10 mouse cellular contexts compared by ENCODE assay signal in the genomic region with DNA sequence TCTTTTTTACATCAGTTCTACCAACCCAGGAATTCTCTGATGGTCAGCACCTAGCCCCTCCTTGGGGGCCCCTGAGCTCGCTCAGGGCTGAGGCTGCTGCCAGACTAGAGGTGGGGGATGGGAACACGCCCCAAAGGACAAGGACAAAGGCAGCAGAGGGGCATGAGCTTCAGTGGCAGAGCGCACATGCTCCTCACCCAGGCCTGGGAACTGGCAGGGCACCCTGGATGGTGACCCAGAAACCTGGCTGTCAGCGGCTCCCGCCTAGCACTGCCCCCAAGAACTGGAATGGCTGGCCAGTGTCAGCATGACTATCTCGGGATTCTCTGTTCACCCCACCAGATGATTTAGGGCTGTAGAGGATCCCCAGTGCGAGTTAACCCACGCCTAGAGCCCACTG. TPM values are rescaled to one million over a fixed set of nuclear protein-coding genes. Genes with fewer than 3 reads are reported as not detected.
DNase-seq lines count a peak whose midpoint lies in the region; ATAC-seq lines count a peak whose summit lies in the region.
"Had no signal": no experiment of that assay in that cellular context is flagged by ENCODE, and none has a peak within 500 bp of the region (broad histone marks: within the 10 kb centered on the region; RNA-seq: fewer than 3 reads in every experiment).

No protein-coding gene starts in this region.

- H3K9me3 ChIP-seq in forebrain, embryonic 10.5 days: no peaks in the 10 kb centered on the region
- H3K9me3 ChIP-seq in forebrain, embryonic 16.5 days (ENCODE audit: control insufficient read depth, low read length): no peaks in the 10 kb centered on the region
- H3K9me3 ChIP-seq in heart, embryonic 14.5 days (ENCODE audit: control insufficient read depth, low read length): no peaks in the 10 kb centered on the region
- H3K9me3 ChIP-seq in neural tube, embryonic 13.5 days: no peaks in the 10 kb centered on the region

- H3K4me3 ChIP-seq in forebrain, embryonic 10.5 days: peak overlapping the region; percentile 21
- no peak overlapping the region for H3K4me3 ChIP-seq in forebrain, embryonic 16.5 days (replicated peaks; ENCODE audit: low read length)
- H3K4me3 ChIP-seq in heart, embryonic 14.5 days (ENCODE audit: control insufficient read depth in 1 of 2, insufficient read depth in 1 of 2, low read depth in 1 of 2, low read length in 2 of 2): no peak overlapping the region
- no peak overlapping the region for H3K4me3 ChIP-seq in neural tube, embryonic 13.5 days

- H3K27me3 ChIP-seq in forebrain, embryonic 10.5 days (ENCODE audit: poor library complexity, severe bottlenecking): peaks cover 8% of the 10 kb centered on the region; the same call in 1 of the 2 replicates
- no peaks in the 10 kb centered on the region for H3K27me3 ChIP-seq in forebrain, embryonic 16.5 days (replicated peaks; ENCODE audit: control insufficient read depth, insufficient read depth, low read length)
- no peaks in the 10 kb centered on the region for H3K27me3 ChIP-seq in heart, embryonic 14.5 days (ENCODE audit: control insufficient read depth, insufficient read depth, low read length)
- no peaks in the 10 kb centered on the region for H3K27me3 ChIP-seq in neural tube, embryonic 13.5 days

- no peak for ATAC-seq in forebrain, embryonic 16.5 days
- no peak for ATAC-seq in heart, embryonic 14.5 days (ENCODE audit: insufficient number of reproducible peaks, insufficient read depth, low FRiP score, low read depth)
- no peak for ATAC-seq in neural tube, embryonic 13.5 days (ENCODE audit: low read depth)

- peak; percentile 44 for DNase-seq in forebrain, embryonic 10.5 days (ENCODE audit: extremely low spot score, low spot score)
- DNase-seq in layer of hippocampus, postnatal 10 days (ENCODE audit: low spot score in 2 of 2): peak; percentile 49 to 54
- DNase-seq in layer of hippocampus, adult 9-11 months: no peak
- DNase-seq in urinary bladder, postnatal 36 days (ENCODE audit: low spot score in 2 of 2): no peak
- no peak for DNase-seq in gastrocnemius, postnatal 25 days
- DNase-seq: lung, adult 2 months; midbrain, embryonic 14.5 days had no signal

- H3K9ac ChIP-seq in forebrain, embryonic 16.5 days (replicated peaks; ENCODE audit: low read depth, low read length): no peak overlapping the region
- peak overlapping the region; percentile 25; the same call in 1 of the 2 replicates for H3K9ac ChIP-seq in heart, embryonic 14.5 days (ENCODE audit: low read length)
- H3K9ac ChIP-seq in neural tube, embryonic 13.5 days: peak overlapping the region; percentile 2; the same call in 1 of the 2 replicates

- no peak overlapping the region for H3K4me2 ChIP-seq in forebrain, embryonic 16.5 days (ENCODE audit: low read length)
- H3K4me2 ChIP-seq in heart, embryonic 14.5 days (ENCODE audit: low read length): no peak overlapping the region
- H3K4me2 ChIP-seq in neural tube, embryonic 13.5 days: no peak overlapping the region

- peaks cover 61% of the 10 kb centered on the region for H3K4me1 ChIP-seq in forebrain, embryonic 10.5 days
- peaks cover 7% of the 10 kb centered on the region; the same call in 1 of the 2 replicates for H3K4me1 ChIP-seq in forebrain, embryonic 16.5 days (replicated peaks; ENCODE audit: control insufficient read depth, insufficient read depth, low read length)
- H3K4me1 ChIP-seq in heart, embryonic 14.5 days (ENCODE audit: control insufficient read depth in 2 of 2, insufficient read depth in 2 of 2, low read length in 2 of 2): peaks cover 6 to 13% of the 10 kb centered on the region in 2 experiments
- peaks cover 13% of the 10 kb centered on the region for H3K4me1 ChIP-seq in neural tube, embryonic 13.5 days (replicated peaks)

- H3K36me3 ChIP-seq in forebrain, embryonic 10.5 days (replicated peaks): no peaks in the 10 kb centered on the region
- H3K36me3 ChIP-seq in forebrain, embryonic 16.5 days (ENCODE audit: control insufficient read depth, insufficient read depth): no peaks in the 10 kb centered on the region
- H3K36me3 ChIP-seq in heart, embryonic 14.5 days (ENCODE audit: control insufficient read depth, insufficient read depth, low read length): no peaks in the 10 kb centered on the region
- no peaks in the 10 kb centered on the region for H3K36me3 ChIP-seq in neural tube, embryonic 13.5 days

- peak overlapping the region; percentile 86 for H3K27ac ChIP-seq in forebrain, embryonic 10.5 days
- no peak overlapping the region for H3K27ac ChIP-seq in forebrain, embryonic 16.5 days (ENCODE audit: low read length)
- no peak overlapping the region for H3K27ac ChIP-seq in heart, embryonic 14.5 days (replicated peaks in 1 of 2; ENCODE audit: control insufficient read depth in 1 of 2, insufficient read depth in 1 of 2, low read depth in 2 of 2, low read length in 2 of 2)
- H3K27ac ChIP-seq in neural tube, embryonic 13.5 days (replicated peaks): no peak overlapping the region

- WGBS in forebrain, embryonic 10.5 days: 50% methylated on average over 8 of the region's 8 CpGs
- 33% methylated on average over 8 of the region's 8 CpGs for WGBS in forebrain, embryonic 16.5 days
- 62% methylated on average over 8 of the region's 8 CpGs for WGBS in heart, embryonic 14.5 days
- 40% methylated on average over 8 of the region's 8 CpGs for WGBS in neural tube, embryonic 13.5 days

RNA-seq across cellular contexts. Expression of gene Hmga1, which starts 7.1 kb away (rescaled TPM):
- 821 and 911 TPM in 2 replicates for polyA plus RNA-seq in forebrain, embryonic 10.5 days (2016; fragmentation: Nextera tagmentation; extraction: Ambion mirVana)
- 107 and 113 TPM in 2 replicates for polyA plus RNA-seq in forebrain, embryonic 16.5 days (2015; fragmentation: Nextera tagmentation; extraction: Ambion mirVana)
- 10 to 100 TPM; 35.1 to 35.6 TPM for total RNA-seq in layer of hippocampus, postnatal 10 days (2021)
- polyA plus RNA-seq in heart, embryonic 14.5 days (2014; fragmentation: Nextera tagmentation; extraction: Ambion mirVana): 113 and 126 TPM in 2 replicates
- 121 and 127 TPM in 2 replicates for polyA plus RNA-seq in neural tube, embryonic 13.5 days (2015; fragmentation: Nextera tagmentation; extraction: Ambion mirVana)
- total RNA-seq in gastrocnemius, postnatal 25 days (2021): 10 to 100 TPM; 24.6 to 24.7 TPM

RNA-seq across cellular contexts. Expression of gene AI413582, which starts 16.3 kb away (rescaled TPM):
- 12.5 and 12.7 TPM in 2 replicates for polyA plus RNA-seq in forebrain, embryonic 10.5 days (2016; fragmentation: Nextera tagmentation; extraction: Ambion mirVana)
- 31.9 and 49.8 TPM in 2 replicates for polyA plus RNA-seq in forebrain, embryonic 16.5 days (2015; fragmentation: Nextera tagmentation; extraction: Ambion mirVana)
- 10 to 100 TPM; 61.4 to 72.2 TPM for total RNA-seq in layer of hippocampus, postnatal 10 days (2021)
- polyA plus RNA-seq in heart, embryonic 14.5 days (2014; fragmentation: Nextera tagmentation; extraction: Ambion mirVana): 18.5 and 24.2 TPM in 2 replicates
- 41.3 and 46.0 TPM in 2 replicates for polyA plus RNA-seq in neural tube, embryonic 13.5 days (2015; fragmentation: Nextera tagmentation; extraction: Ambion mirVana)
- 1 to 10 TPM; 2.5 to 2.9 TPM for total RNA-seq in gastrocnemius, postnatal 25 days (2021)

RNA-seq across cellular contexts. Expression of gene Grm4, which starts 28.0 kb away (rescaled TPM):
- polyA plus RNA-seq in forebrain, embryonic 10.5 days (2016; fragmentation: Nextera tagmentation; extraction: Ambion mirVana): 0.61 and 0.73 TPM in 2 replicates
- polyA plus RNA-seq in forebrain, embryonic 16.5 days (2015; fragmentation: Nextera tagmentation; extraction: Ambion mirVana): 3.0 and 4.0 TPM in 2 replicates
- total RNA-seq in layer of hippocampus, postnatal 10 days (2021): 10 to 100 TPM; 12.2 to 16.1 TPM
- polyA plus RNA-seq in heart, embryonic 14.5 days (2014; fragmentation: Nextera tagmentation; extraction: Ambion mirVana): 0.12 TPM in 1 of 2 replicates, not detected in the other
- 3.5 and 4.3 TPM in 2 replicates for polyA plus RNA-seq in neural tube, embryonic 13.5 days (2015; fragmentation: Nextera tagmentation; extraction: Ambion mirVana)
- total RNA-seq in gastrocnemius, postnatal 25 days (2021): under 1 TPM; 0.08 to 0.24 TPM

Comparison
In these comparisons a context has a peak if more than half of its experiments do, and no peak if none do; other contexts are left out.
1. DNase-seq: peak in forebrain, embryonic 10.5 days (single experiment) and layer of hippocampus, postnatal 10 days (2 of 2); none in layer of hippocampus, adult 9-11 months (single experiment), urinary bladder, postnatal 36 days (0 of 2) and gastrocnemius, postnatal 25 days (single experiment).